Mouse (Mus musculus) embryo, embryonic 10.5 days (tissue): ENCODE measurements around the gene Zfp287.

ENCODE experiments used
- DNase-seq: peaks from one replicate; pipeline ENCODE4 v3.0.0-alpha.2; 2015; ENCODE audit warnings: low spot score

Gene Zfp287

DNA sequence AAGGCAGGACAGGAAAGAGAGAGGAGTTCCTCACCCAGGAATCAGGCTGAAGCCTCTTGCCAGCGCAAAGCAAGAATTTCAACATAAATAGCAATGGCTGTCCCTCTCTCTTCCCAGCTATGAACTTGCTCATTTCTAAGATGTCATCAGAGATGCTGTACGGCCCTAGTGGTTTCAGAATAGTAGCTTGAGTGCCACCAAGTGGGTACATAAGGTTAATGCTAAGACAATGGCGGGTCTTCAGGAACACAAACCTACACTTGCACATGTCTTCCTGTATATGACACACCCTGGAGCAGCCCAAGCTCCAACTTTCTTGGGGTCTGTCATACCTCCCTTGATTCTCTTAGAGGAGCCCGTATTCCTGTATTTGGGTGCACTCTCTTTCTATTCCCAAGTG lies 32.0 kb downstream of the Zfp287 start:
- DNase-seq, result no peak

DNA sequence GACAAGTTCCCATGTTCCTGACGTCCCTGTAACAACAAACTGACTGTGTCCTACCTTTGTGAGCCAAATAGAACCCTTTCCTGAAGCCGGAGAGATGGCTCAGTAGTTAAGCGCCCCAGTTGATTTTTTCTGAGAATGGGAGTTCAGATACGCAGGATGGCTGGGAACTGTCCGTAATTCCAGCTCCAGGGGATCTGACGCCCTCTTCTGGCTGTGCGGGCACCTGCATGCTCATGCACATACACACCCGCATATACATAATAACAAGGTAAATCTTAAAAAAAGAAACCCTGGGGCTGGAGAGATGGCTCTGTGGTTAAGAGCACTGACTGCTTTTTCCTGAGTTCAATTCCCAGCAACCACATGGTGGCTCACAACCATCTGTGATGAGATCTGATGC lies 36.6 kb downstream of the Zfp287 start:
- DNase-seq, result no peak

GRCm38 (mm10) chr11:62693299-62694184 lies 38.2 kb downstream of the Zfp287 start:
- DNase-seq, result peak; percentile 94

DNA sequence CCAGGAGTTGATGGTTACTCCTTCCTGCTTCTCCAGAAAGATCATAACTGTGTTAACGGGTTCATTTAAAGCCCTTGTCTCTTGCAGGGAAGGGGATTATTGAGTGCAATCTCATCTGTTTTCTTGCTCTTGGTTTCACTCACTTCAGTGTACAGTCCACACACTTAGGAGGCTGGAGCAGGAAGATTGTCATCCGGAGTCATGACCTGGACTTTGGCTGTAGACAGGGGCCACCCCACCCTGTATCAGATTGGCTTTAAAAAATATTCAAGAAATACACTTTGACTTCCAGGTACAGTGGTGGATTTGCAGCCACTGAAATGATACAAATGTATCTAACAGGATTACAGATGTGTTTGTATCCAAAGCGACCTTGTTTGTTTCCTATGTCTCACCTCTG lies 40.1 kb downstream of the Zfp287 start:
- DNase-seq, result no peak

GRCm38 (mm10) chr11:62679954-62680353 lies 51.8 kb downstream of the Zfp287 start:
- no peak for DNase-seq

- DNase-seq, result no peak
These were observed 52.8 kb downstream of the Zfp287 start for GRCm38 (mm10) chr11:62678778-62679354.

GRCm38 (mm10) chr11:62676290-62676596 lies 55.5 kb downstream of the Zfp287 start:
- DNase-seq, result no peak

- peak; percentile 95 for DNase-seq
These were observed 56.0 kb downstream of the Zfp287 start for GRCm38 (mm10) chr11:62675480-62676289.

- no peak for DNase-seq
These were observed 61.7 kb downstream of the Zfp287 start for GRCm38 (mm10) chr11:62670006-62670405.

GRCm38 (mm10) chr11:62669471-62669870 lies 62.2 kb downstream of the Zfp287 start:
- DNase-seq, result no peak

- no peak for DNase-seq
These were observed 62.7 kb downstream of the Zfp287 start for GRCm38 (mm10) chr11:62668986-62669385.

- DNase-seq, result no peak
These were observed 67.5 kb downstream of the Zfp287 start for GRCm38 (mm10) chr11:62664250-62664649.

DNA sequence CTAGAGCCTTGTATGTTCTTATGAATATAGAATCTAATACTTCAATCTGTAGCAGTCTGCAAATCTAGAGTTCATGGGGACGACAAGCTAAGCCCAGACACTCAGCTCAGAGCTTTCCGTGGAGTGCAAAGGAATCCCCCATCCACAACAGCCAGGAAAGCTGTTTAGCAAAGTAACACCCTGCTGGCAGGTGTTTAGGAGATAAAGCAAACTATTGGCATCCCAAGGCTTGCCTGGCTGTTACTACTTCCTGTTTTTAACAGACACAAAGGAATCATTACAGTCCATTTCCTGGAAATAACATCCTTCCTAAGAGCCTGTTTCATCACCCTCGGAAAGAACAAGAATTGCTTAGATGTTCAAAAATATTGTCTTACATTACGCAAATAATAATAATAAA lies 70.8 kb downstream of the Zfp287 start:
- no peak for DNase-seq

DNA sequence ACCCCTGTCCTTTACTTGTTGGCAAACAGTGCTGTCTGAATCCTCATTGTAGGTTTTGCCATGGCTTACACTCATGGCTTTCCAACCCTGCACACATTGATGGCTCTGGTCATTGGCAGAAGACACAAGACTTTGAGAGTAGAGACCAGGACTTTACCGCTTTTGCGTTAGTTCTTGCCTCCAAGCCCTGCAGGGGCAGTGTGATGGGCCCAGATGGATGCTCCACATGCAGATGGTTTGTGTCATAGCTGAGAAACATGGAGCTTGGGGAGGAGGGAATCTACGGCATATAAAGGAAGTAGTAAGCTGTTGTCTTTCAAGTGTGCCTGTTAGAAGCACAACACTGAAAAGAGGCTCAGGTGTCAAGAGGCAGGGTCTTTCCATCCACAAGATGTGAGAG lies 79.6 kb downstream of the Zfp287 start:
- no peak for DNase-seq

DNA sequence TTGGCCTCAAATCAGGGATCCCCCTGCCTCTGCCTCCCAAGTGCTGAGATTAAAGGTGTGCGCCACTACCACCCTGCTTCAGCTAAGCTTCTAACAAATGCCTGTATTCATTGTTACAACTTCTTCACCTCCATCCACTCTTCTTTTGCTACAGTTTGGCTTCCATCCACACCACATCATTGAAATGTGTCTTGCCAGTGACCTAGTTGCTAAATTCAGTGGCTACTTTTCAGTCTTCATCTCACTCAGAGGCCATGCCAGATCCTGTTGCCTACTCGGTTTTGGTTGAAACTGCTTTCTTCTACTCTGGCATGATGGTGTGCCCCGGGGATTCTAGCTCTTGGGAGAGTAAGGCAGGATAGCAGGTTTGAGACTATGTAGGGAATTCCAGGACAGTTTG lies 80.1 kb downstream of the Zfp287 start:
- DNase-seq, result no peak
